Mouse (Mus musculus): ENCODE results near the gene Myh15.

DNA sequence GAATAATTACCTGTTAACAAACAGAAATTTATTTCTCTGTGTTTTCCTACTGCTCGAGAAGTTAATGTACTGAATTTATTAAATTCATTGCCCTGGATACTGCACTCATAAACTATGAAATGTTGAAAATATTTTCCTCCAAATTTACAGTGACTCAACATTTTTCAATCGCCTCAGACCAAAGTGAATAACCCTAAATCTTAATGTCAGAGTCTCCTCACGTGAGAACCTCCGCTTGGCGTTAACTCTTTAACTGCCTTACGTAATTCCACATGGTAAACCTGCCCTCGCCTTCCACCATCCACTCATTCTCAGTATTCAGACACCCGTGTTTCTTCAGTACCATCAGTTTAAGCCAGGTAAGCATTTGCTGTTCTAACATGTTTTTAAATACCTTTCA, 166.4 kb downstream of the Myh15 start:
- TF ChIP-seq MYC (IDR thresholded peaks at IDR 0.05; ENCODE audit: low read depth, low read length), result no peak
- no peak for TF ChIP-seq USF1 (IDR thresholded peaks at IDR 0.05; ENCODE audit: low read depth, low read length)
- no peak for TF ChIP-seq POLR2A (IDR thresholded peaks at IDR 0.05; ENCODE audit: low read depth, low read length)
- no peak for TF ChIP-seq EP300 (IDR thresholded peaks at IDR 0.05; ENCODE audit: low read length)
- TF ChIP-seq CTCF (conservative IDR thresholded peaks at IDR 0.05 in 1 of 2, IDR thresholded peaks at IDR 0.05 in 1 of 2; ENCODE audit: low read depth in 2 of 2, low read length in 2 of 2), result no peak
- TF ChIP-seq ETS1 (conservative IDR thresholded peaks at IDR 0.05; ENCODE audit: low read depth, low read length), result no peak
- TF ChIP-seq ELF1 (IDR thresholded peaks at IDR 0.05; ENCODE audit: low read depth, low read length), result no peak
- no peak for TF ChIP-seq MAX (IDR thresholded peaks at IDR 0.05; ENCODE audit: low read length)
- TF ChIP-seq MAFK (IDR thresholded peaks at IDR 0.05; ENCODE audit: insufficient replicate concordance, low read length), result no peak
- no peak for TF ChIP-seq ZC3H11A (IDR thresholded peaks at IDR 0.05; ENCODE audit: low read depth, low read length)
- no peak for TF ChIP-seq MXI1 (IDR thresholded peaks at IDR 0.05; ENCODE audit: low read depth, low read length)
- no peak for TF ChIP-seq CHD1 (IDR thresholded peaks at IDR 0.05; ENCODE audit: low read depth, low read length)
- no peak for TF ChIP-seq POLR2AphosphoS2 (IDR thresholded peaks at IDR 0.05; ENCODE audit: low read depth, low read length)
